Mouse (Mus musculus) bone marrow macrophage, adult 2 months (primary cell): ENCODE measurements around the gene 1700020D05Rik.

ENCODE experiments used
- CTCF ChIP-seq: IDR thresholded peaks from 2 replicates; pipeline ENCODE4 v1.5.1; 2012; ENCODE audit warnings: low read depth, mild to moderate bottlenecking, low read length, moderate library complexity
- POLR2A ChIP-seq: IDR thresholded peaks from 2 replicates; pipeline ENCODE4 v1.6.1; 2012; ENCODE audit warnings: mild to moderate bottlenecking, low read depth, low read length, borderline replicate concordance

DNA sequence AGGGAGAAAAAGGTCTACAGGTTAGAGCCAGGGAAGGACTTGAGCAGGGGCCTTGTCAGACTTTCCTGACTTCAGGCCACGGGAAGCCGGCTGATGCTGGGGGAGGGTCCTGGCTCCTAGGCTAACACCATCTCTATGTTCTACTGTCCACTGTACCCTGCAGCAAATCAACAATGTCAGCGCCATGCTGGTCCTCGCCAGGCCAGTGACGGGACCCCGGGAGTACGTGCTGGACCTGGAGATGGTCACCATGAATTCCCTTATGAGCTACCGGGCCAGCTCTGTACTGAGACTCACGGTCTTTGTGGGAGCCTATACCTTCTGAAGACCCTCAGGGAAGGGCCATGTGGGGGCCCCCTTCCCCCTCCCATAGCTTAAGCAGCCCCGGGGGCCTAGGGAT, 22.2 kb downstream of the 1700020D05Rik start:
- TF ChIP-seq CTCF (no peak), POLR2A (no peak)
